Mouse (Mus musculus) left cerebral cortex, adult 11 months (tissue): ENCODE measurements at regions not wholly inside any gene's neighbourhood (a gene's known extent, or its start where the extent isn't known, plus 50 kb on each side); places are given as distances from the start of the nearest gene placed in this dataset.

Experiments used
- DNase-seq: peaks from one replicate; pipeline ENCODE4 v3.0.0; 2022; ENCODE audit warnings: low spot score

DNA sequence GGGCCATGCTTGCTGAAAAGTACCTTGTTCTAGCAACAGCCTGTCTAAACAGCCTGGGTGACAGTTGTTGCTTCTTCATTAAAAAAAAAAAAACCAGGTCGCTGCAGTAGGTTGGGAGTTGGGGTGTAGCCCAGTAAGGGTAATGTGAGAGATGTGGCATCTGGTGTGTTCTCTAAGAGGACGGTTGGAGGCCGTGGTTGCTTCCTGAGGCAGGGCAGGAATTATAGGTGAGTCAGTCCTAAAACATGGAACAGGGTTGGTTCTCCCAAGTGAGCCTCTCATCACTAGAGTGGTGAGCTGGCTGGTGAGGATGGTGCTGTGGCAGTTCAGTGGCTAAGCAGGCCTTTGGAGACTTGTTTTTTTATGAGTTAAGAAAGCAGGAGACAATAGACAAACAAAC is 283.3 kb upstream of the Prickle1 start:
- DNase-seq = peak; percentile 13

DNA sequence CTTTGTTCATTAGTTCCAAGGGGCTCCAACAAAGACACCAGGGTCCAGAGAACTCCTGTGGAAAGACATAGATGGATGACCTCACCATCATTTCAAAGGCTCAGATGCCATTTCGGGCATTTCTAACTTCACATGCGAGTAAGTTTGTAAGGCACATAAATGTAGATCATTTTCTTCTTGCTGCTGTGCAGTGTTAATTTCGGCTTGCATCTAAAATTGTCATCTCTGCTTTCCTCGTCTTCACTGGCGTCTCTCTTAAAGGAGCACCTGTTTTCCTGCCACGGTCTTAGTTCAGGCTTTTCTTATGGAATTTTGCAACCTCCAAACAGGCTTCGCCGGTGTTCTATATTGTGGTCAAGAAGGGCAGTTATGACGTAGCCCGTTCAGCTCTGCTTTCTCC is 280.6 kb upstream of the Prickle1 start:
- no peak for DNase-seq

DNA sequence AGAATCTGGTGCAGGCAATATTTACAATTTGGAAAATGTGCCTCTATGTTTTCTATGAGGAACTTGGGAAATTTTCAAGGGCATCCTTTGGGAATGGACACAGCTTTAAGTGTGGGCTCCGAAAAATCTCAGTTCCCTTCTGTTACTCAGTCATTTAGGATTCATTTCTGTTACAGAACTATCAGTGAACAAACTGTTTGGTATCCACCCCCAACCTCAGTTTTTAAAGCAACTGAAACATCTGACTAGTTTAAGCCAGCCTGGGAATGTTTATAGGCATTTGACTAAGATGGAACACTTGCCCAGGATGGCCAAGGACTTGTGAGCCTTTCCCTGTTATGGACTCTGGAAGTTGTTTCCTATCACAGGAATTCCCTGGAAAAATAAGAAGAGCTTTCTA is 280.0 kb upstream of the Prickle1 start:
- no peak for DNase-seq

DNA sequence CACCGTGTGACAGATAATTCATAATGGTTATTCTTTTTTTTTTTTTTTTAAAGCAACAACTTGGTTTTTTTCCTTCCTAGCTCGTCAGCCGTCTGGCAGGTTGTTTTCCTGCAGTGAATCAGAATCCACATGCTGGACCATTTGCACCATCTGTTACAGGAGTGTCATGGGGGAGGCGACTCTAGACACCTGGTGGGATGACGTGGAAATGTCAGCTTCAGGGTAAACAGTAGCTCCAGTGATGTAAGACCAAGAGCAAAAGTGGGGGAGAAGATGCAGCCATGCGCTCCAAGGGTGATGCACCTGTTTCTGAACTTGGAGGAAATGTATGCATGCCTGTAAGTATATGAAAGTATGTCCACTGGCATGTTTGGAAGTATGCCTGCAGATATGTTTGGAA is 278.5 kb upstream of the Prickle1 start:
- no peak for DNase-seq

DNA sequence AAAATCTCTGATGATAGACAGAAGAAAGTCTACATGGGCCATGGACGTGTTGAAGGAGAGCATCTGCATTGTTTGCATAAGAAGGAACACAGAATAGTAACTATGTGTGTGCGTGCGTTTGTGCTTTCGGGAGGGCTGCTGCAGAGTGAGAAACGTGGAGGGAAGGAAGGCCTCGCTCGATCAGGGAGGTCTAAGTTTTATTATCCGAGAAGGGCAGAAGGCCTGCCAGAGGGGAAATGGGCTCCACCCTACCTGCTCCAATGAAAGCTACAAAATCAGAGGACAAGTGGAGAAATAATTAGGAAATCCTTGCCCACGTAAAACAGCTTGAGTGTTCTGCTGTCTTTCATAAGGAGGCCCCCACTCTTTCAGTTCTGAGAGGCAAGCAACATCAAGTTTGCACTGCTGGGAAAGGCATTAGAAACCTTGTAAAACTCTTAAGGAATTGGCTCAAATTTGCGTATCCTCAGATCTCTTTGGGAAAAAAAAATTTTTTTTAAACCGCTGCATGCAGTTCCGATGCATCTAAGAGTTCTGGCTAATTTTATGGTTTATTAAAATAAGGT is 261.7 kb upstream of the Prickle1 start:
- DNase-seq = no peak

DNA sequence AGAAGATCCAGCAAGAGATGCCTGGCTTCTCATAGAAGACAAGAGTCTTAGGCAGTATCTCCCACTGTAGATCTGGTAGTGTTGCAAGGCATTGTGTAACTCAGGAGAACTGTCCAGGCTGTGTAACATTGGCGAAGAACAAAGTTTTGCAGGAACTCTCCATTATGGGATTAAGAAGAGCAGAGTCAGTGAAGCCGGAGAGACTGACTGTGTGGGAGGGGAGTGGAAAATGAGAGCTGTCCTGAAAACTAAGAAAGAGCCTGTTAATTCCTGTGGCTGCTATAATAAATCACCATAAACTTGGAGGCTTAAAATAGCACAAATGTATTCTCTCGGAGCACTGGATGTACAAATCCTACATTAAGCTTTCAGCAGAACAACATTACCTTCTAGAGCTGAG is 257.5 kb upstream of the Prickle1 start:
- DNase-seq = peak; percentile 50

DNA sequence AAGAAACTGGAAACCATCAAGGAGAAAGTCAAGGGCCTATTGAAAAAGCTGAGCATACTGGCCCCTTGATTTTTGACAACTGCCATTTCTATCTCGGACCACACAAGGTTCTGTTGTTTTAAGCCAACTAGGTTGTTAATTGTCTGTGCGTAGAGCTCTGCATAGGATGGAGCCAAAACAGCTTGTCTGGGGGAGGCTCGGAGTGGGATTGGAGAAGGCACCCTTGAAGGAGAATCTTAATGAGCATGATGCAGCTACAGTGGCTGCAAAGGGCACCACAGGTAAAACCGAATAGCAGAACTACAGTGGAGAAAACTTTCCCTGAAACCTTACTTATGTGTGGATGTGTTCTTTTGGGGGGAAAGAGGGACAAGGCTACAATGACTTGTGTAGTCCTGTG is 256.4 kb upstream of the Prickle1 start:
- DNase-seq = no peak

DNA sequence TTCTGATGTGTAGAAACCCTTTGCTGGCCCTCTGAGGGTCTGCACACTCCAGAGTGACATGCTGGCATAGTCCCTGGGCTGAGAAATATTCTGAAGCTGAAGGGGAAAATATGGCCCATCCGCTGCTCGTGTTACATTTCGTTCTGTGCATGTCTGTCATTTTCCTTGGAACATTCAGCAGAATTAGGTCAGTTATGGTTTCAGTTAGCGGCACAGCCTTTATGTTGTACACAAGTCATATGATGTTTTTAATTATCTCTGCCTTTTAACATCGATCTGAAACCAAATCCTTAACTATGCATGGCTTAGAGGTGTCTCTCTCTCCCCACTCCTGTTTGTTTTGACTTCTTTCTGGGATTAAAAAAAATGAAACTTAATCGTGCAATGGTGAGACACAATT is 254.7 kb upstream of the Prickle1 start:
- DNase-seq = no peak

DNA sequence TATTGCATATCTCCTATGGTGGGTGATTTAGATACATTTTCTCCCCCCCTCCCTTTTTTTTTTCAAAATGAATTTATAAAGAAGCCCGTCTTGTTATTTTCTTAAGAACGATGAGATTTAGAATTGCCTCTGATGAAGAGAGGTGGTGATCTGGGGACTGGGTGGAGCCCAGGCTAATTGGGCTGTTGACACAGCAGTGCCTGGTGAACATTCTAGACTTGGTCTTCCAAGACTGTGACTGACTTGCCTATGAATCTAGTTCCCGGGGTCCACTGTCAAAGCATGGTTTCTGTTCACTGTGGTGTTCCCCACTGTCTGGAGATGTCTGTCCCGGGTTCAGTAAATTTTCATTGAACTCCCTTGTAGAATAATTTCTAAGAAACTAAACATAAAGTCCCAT is 253.1 kb upstream of the Prickle1 start:
- DNase-seq = no peak

DNA sequence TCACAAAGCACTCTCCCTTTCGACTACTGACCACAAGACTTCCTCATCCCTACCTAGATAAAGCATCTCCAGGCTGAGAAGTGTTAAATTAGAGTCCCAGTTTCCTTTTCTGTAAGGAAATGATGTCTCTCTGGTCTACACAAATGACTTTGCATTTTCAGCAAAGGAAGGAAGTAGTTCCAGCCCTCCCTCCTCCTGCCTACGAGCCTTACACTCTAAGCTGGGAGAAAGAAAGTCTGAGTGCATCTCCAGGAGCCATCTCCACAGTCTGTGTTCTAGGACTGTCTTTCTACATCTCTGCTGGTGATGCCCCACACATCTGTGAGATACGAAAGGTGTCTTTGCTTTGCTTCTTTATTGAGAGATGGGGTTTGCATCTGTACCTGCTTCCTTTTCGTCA is 251.1 kb upstream of the Prickle1 start:
- no peak for DNase-seq

DNA sequence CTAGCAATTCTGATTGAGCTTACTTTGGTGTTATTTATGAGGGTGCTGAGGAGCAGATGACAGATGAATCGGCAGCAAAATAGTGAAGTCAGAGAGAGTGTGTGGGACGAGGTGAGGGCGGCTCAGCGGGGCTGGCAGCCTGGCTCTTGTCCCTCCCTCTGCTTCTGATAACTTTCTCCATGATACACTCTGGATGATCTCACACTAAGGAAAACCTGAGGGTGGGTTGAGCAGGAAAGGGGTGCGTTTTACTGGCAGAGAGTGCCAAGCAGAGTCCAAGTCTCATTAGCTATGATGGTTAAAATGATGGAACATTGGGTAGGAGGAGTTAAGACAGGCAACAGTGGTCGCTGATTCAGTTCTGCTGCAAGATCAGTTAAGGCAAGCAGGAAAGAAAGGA is 250.1 kb upstream of the Prickle1 start:
- peak; percentile 62 for DNase-seq

DNA sequence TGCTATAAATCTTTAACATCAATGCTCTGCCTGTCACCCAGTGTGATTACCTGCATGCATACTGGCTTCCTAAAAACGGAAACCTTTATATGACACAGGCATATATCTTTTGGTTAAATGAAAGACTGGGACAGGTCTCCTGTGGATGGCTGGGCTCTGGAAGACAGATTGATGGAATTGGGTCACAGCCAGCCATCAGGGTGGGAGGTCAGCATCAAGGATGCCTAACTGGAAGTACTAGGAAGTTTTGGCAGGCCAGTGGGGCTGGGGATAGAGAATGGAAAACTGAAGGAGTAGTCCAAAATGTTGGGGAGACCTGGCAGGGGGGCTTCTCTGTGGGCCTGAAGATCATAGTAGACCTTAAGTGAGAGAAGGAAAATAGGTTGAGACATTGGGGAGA is 237.3 kb upstream of the Prickle1 start:
- DNase-seq = no peak

DNA sequence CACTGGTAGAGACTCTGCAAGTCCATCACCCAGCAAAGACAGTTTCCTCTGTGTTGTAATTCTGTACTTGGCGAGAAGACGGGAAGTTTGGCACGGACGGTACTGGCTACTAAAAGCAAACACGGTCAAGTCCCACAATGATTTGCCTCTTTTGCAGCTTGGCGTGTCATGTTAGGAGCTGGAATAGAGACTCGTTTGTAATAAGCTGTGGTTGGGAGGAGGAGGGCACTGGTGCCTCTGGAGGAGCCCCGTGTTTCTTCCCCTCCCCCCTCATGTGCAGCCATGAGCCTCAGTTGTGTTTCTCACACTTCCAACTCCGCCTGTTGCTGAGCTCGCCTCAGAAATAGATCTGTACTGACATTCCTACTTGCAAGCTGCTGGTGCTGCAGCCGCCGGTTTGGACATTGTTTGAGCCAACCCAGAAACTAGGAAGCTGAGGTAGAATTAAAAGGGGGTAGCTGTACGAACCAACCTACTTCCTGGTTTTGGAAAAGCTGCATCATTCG is 236.8 kb upstream of the Prickle1 start:
- peak; percentile 45 for DNase-seq

DNA sequence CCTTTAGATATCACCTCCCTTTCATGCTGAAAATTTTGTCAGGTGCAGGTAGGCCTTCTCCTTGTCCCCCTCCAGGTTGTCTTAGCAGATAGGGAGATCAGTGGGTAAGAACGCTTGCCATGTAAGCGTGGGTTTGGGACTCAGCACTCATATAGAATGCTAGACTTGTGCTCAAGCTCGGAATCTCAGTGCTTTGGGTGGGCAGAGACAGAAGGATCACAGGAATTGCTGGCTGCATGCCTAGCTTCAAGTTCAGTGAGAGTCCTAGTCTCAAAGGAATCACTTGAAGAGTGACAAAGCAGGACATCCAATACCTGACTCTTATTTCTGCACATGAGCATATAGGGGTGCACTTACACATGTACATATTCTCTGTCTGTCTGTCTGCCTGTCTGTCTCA is 235.5 kb upstream of the Prickle1 start:
- DNase-seq = peak; percentile 40

DNA sequence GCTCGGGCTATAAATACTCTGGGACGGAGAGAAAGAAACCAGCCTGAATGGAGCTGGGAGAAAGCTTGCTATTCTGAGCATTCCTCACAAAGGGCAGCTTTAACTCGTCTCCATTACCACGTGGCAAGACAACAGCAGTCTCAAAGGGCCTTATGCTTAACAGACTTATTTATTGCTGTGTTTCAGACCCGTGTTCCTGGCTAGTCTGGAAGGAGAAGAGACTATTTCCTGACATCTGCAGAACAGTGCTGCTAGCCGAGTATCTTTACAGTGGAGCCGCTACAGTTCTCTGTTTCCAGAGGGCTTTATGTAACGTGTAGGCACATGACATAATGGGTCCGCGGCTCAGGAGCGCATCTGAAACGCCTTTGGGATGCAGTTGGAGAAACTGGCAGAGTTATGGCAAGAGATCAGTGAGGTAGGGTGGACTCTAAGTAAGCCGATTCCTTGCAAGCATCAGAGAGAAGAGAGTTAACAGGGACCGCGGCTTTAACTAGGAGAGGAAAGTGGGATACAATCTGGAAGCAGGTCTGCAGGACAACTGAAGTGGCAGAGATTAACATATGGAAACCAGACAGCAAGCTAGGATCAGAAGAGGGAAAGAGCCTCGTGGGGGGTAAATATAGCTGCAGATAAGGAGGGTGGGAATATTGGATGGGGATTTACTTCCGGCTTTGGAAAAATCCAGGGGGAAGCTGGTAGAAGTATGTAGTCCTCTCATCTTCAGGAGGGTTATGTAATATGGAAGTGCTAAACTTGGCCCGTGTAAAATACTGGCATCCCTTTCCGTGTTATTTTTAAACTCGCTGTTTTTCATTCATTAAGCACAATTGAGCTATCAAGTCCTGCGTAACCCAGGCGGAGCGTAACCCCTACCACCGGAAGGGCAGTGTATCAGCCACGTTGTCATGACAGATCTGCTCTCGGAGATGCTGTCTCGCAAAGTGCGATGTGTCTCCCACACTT is 229.3 kb upstream of the Prickle1 start:
- peak; percentile 61 for DNase-seq

DNA sequence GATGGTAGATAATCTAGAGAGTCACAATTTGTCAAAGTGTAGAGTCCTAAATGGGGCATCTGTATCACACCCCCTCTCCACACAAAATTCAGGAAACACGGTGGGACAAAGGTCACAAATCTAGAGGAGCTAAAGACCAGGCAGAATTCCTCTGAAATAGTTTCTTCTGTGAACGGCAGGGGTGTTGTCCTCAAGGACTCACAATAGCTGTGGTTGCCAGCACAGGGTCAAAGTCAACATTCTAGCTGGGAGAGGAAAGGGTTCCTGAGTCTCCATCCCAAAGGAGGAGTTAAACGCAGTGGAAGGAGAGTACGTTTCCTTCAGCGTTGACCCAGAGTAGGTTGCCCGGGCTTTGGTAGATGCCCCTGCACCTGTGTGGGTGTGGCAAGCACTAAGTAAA is 225.5 kb upstream of the Prickle1 start:
- no peak for DNase-seq

DNA sequence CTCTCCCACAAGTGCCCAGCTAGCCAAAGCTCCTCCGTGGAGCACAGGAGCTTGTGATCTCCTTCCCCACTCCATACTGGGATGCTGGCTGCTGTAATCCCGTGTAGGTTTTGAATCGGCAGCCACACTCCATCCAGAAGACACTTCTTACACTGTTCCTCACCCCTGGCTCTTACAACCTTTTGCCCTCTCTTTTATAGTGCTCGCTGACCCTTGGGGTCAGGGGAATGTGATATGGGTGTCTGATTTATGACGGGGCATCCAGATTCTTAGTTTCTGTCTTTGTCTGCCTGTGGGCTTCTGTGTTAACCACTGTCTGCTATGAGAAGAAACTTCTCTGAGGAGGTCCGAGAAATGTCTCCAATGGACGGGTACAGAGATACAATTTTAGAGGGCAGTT is 216.3 kb upstream of the Prickle1 start:
- no peak for DNase-seq

DNA sequence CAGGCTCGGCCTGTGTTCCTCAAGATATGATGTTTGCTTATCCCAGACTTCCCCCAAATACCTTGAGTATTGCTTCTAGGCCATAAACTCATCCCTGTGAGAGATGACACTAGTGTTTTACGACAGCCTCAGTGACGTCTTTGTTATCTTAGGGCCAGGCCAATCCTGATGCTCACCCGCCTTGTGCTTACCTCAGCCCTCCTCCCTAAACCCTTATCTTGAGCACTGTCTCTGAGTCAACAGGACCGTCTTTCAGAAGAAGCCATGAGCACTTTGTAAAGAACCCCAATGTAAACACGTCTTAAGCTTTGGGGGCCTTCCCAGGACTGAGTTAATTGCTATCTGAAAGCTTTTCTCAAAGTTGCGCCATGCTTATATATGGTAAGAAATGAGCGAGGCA is 212.3 kb upstream of the Prickle1 start:
- DNase-seq = no peak

DNA sequence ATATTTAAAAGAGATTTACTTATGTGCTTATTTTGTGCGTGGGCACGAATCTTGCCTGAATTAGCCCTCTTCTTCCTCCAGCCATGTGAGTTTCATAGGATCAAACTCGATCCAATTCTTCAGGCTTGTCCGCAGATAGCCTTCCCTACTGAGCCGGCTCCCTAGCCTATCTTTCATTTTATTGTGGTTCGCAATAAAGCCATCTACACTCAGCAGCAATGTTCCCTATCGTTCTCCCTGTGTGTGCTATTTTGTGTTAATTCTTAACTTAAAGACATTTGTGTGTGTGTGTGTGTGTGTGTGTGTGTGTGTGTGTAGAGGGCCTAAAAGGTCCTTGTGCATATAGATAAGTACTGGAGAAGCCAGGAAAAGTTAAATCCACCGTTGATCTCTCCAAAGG is 211.8 kb upstream of the Prickle1 start:
- DNase-seq = no peak

DNA sequence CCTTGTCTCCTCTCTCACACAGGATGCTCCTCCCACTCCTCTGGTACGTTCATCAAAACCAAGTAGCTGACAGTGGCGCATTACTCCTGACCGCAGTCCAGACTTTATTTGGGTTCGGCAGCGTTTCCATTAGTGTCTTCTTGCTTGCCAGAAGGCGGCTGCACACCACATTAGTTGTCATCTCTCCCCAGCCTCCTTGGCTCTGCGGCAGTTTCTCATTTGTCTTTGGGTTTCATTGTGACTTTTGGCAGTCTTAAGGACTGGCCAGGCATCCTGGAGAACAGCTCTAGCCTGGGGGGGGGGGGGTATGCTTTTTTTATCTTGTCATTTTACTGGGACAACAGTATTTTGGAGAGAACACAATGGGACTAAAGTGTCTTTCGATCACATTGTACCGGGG is 209.0 kb upstream of the Prickle1 start:
- no peak for DNase-seq

DNA sequence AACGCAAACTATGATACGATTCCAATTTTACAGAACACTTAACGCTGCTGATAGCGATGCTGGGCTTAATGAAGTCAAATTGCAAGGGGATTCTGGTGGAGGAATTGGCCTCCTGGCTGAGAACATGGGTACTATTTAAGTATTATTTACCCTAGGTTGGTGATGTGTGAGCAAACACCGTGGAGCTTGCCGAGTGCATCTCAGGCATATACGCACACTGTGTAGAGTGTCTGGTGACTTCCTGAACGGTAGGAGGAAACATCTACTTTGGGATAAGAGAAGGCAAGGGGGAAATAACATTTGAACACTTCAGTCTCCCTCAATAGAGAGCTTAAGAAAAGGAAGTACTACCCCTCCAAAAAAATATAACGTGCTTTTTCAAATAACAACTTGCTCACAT is 194.8 kb upstream of the Prickle1 start:
- DNase-seq = no peak

DNA sequence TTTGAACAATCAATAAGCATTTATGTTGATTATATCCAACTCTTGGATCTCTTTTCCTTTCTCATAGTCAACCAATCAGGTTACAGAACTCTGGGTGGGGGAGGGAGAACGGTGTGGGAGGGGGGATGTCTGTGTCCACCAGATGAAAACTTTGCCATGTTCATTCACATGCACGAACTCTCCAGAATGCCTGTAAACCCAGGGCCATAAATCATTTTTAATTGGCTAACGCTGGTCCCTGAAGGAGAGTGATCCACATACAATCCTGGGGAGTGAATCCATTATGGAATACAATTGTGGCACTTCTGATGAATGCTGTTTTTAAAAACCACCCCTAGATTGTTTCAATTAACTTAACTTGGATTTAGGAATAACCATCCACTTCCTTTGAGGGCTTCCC is 194.1 kb upstream of the Prickle1 start:
- no peak for DNase-seq

DNA sequence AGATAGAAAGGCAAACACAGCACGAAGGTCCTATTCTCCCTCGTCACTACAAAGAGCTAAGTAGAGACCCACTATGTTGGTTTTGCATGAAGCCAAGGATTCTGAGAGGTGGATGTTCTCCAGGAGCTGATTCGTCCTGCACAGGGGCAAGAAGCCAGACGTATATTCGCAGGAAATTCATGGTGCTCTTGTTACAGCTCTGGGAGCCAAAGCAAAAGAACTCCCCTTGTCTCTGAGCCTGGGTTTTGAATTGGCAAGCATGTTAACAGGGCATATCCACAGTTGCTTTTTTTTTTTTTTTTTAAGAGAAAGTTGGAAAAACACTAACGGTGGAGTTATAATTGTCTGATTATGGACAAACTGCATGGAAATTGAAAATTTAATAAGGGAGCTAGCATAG is 191.7 kb upstream of the Prickle1 start:
- no peak for DNase-seq
